Mouse (Mus musculus) urinary bladder, postnatal 36 days (tissue): ENCODE data around the gene Olfr145.

ENCODE experiments used
- DNase-seq, 2 experiments: peaks; one replicate each; pipeline ENCODE4 v3.0.0; 2022; ENCODE audit warnings: low spot score in 2 of 2, mixed read lengths in 1 of 2

Olfr145 gene

DNA sequence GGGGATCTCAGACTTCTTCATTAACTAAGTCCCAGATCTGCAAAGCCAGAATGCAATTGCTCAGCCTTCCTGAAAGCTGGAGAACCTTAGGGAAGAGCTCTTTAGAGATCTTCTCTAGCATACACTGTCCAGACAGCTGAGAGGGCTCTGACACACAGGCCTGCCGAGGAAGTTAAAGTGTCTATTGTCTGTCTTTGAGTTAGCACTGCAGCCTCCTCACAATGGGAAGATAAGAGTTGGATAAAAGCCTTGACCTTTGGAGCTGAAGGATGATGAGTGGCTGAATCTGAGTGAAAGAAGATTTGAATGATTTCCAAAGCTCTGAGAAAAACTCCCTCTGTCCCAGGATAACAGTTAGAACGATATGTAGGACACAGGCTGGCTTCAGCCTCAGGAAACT lies at the start of gene Olfr145:
TSS of gene Olfr145 (plus strand) at position 64 of the 400 bp plus-strand sequence.
- no peak for DNase-seq

- DNase-seq, result no peak
Measured at GRCm38 (mm10) chr9:37849267-37849666, 47.3 kb upstream of the Olfr145 start.

DNA sequence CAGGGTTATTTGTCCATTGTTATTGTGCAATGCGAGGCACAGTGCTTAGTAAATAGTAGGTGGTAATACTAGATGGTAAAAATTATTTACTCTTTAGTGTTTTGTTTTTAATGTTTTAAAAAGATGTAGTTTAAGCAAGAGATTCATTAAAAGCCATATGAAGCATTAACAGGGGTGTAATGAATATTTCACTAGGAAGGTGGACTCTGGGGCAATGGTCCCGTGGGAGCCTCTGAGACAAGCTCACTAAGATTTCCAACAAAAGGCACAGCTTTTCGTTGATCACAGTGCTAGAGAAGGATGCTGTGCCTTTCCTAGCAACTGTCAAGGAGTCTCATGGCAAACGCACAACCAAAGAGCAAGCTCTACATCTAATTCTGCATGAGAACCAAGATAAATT lies 42.6 kb upstream of the Olfr145 start, which contains the start of gene Olfr877:
TSS of gene Olfr877 (plus strand) at position 301 of the 400 bp plus-strand sequence.
- DNase-seq, result no peak

GRCm38 (mm10) chr9:37863325-37863724 lies 33.2 kb upstream of the Olfr145 start:
- DNase-seq, result no peak

GRCm38 (mm10) chr9:37870246-37870645 lies 26.3 kb upstream of the Olfr145 start:
- DNase-seq, result no peak

DNA sequence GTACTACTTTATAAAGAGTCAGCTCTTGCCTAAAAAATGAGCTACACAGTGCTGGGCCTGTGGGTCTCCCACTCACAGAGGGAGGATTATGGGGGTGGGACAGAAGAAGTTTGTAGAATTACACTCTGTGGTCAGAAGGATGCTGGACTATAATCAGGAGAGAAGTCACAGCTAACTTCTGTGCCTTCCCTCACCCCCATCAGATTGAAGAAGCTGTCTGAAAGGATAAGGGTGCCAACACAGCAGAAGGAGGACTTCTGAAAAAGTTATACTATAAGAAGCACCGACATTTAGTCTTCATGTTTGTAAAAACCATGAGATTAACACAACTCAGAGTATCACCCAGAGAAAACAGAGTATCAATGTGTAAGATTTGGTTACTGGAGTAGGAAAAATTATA lies 25.4 kb upstream of the Olfr145 start:
- DNase-seq, result no peak

GRCm38 (mm10) chr9:37871536-37871935 lies 25.0 kb upstream of the Olfr145 start:
- DNase-seq, result no peak

GRCm38 (mm10) chr9:37890960-37891359 lies 5.6 kb upstream of the Olfr145 start:
- DNase-seq, result no peak

- DNase-seq, result no peak
Measured at GRCm38 (mm10) chr9:37905555-37905954, 9.0 kb downstream of the Olfr145 start.

DNA sequence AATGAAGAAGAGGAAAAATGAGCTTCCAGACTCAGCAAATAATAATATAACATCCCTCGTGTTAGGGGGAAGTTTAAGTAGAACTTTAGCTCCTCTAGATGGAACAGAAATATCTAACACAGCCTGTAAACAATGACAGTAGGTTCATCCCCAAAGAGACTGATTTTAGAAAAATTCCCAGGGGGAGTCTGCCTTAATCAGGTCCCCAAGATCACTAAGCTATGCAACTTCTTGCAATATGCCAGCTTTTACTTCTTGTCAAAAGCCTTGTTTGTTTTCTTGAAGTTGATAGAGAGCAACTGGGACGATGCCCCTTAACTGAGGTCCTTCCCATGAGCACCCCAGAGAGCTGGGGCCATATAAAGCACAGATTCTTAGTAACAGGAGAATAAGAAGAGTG lies 21.0 kb downstream of the Olfr145 start, which contains the start of gene Olfr878:
TSS of gene Olfr878 (plus strand) at position 301 of the 400 bp plus-strand sequence.
- DNase-seq, result no peak

GRCm38 (mm10) chr9:37918018-37918417 lies 21.5 kb downstream of the Olfr145 start:
- DNase-seq, result no peak

DNA sequence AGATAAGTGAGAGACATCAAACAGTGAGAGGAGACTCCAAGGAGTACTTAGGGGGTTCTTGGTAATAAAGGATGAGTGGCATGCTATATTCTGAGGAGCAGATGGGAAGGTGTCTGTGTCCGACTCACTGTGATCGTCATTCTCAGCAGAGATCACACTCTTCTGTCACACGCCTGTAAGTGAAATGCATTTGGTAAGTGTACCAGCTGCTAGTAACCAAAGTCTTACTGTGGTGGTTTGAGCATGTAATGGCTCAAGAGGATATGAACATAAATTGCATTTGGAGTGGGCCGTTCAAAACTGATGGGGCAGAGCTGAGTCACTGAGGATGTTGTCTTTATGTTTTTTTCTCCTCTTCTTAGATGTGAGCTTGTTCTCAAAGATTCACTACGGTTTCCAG lies 27.7 kb downstream of the Olfr145 start:
- no peak for DNase-seq

- no peak for DNase-seq
Measured at GRCm38 (mm10) chr9:37925445-37925844, 28.9 kb downstream of the Olfr145 start.

- DNase-seq, result no peak
Measured at GRCm38 (mm10) chr9:37926019-37927013, 29.8 kb downstream of the Olfr145 start.

GRCm38 (mm10) chr9:37932519-37932918 lies 36.0 kb downstream of the Olfr145 start:
- peak; percentile 19 to 32 for DNase-seq

DNA sequence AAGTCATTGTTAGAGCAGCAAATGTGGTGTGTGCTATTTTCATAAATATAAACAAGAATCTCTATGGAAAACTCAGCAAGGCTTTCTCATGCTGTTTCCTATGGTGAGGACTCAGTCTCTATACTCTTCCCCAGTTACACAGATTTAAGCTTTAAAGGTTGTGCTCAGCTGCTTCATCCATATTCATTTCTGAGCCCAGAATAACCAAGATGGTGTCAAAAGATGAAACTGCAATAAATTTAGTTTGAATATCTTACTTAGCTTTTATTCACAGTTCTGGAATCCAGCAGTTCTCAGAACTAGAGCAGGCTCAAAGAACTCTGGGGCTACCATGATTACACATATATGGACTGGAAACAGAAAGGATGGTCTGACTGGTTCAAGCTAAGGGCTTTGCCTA lies 37.6 kb downstream of the Olfr145 start:
- DNase-seq, result no peak

GRCm38 (mm10) chr9:37941167-37941566 lies 44.6 kb downstream of the Olfr145 start:
- DNase-seq, result no peak
